Mouse (Mus musculus) heart, adult 9 months (tissue): ENCODE measurements around the gene Prl3c1.
"Not testable (repeated sequence)": the region's sequence is repeated elsewhere in the genome, so short reads cannot be mapped to it uniquely, and the experiment has no call there.

ENCODE experiments used
- DNase-seq, 2 experiments: peaks; one replicate each; pipeline ENCODE4 v3.0.0; 2022; ENCODE audit warnings: low spot score in 2 of 2

Gene Prl3c1

DNA sequence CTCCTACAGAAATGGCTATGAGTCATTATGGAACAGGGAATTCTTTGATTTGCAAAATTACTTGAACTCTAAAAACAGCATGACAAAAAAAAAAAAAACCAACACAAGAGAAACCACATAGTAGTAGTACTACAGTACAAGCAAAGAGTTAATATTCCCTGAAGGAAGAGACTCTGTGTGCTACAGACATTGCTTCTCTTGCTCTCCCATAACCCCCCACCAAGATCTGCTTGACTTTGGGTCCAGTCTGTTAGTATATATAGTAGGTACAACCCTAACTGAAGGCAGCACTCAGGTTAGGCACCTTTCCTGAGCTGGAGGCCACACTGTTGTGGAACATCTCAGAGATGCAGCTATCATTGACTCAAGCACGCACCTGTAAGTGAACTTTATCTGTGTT, at the start of gene Prl3c1:
TSS of gene Prl3c1 (plus strand) at position 301 of the 400 bp plus-strand sequence.
- DNase-seq, result no peak

DNA sequence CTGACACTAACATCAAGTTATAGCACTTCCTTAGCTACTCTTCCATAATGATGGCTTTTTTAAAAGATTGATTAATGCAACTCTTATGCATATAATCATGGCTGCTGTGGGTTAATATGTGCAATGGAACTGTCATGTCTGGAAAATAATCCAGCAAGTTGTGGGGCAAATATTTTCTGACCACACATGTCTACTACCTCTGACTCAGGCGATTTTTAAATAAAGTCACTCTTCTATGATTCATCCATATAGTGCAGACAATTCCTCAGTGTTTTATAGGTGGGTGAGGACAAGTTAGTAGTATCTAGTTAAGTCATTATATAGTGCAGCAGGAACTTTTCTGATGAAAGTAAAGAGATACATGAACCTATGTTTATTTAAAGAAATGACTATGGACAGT, 48.2 kb upstream of the Prl3c1 start:
- no peak for DNase-seq

DNA sequence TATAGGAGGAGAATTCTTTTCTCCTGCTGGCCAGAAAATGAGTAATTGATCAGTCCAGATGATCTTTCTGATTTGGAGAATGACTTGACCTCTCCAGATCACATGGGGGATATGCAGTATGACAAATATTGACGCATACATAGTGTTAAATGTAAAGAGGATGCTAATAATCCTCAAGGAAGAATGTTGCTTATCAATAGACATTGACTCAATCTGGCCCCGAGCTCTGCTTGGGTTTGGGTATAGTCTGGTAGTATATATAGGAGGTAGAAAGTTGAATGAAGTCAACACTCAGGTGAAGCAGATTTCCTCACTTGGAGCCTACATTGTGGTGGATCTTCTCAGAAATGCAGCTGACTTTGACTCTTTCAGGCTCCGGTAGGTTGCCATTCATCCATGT, 40.0 kb upstream of the Prl3c1 start, which contains the start of gene Prl3d3:
TSS of gene Prl3d3 (plus strand) at position 301 of the 400 bp plus-strand sequence.
- not testable (repeated sequence) for DNase-seq

DNA sequence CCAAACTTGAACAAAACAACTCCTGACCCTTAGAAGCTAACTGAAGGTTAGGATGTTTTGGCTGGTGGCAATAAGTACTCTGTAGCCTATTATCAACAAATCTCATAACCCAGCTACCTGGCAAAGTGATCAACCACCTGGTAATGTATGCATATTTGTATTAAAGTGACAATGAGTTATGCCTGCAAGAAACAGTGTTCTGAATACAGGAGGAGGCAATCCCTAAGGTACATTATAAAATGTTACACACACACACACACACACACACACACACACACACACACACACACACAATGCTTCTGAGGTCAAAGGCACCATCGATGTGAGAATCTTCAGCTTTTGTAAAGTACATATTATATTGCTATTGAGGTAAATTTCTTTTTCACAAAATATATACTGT, 45.1 kb downstream of the Prl3c1 start, which contains the start of gene Prl3b1:
TSS of gene Prl3b1 (plus strand) at position 301 of the 400 bp plus-strand sequence.
- DNase-seq, result no peak
